Mouse (Mus musculus) olfactory bulb, adult 2 months (tissue): ENCODE measurements at regions not wholly inside any gene's neighbourhood (a gene's known extent, or its start where the extent isn't known, plus 50 kb on each side); places are given as distances from the start of the nearest gene placed in this dataset.

Experiments used
- H3K27ac ChIP-seq: fragments of 200-500 bp; 2 replicates; pipeline ENCODE4 v1.5.1; 2012; ENCODE audit warnings: low read depth, low read length; ENCODE audit not compliant: insufficient read depth
- H3K4me1 ChIP-seq: fragments of 200-500 bp; 2 replicates; pipeline ENCODE4 v1.6.1; 2012; ENCODE audit warnings: low read length; ENCODE audit not compliant: control insufficient read depth, insufficient read depth
- H3K4me3 ChIP-seq: fragments of 200-500 bp; 2 replicates; pipeline ENCODE4 v1.5.1; 2012; ENCODE audit warnings: mild to moderate bottlenecking, low read depth, low read length, moderate library complexity; ENCODE audit not compliant: insufficient read depth
- CTCF ChIP-seq: fragments of 200-500 bp; IDR thresholded peaks from 2 replicates; pipeline ENCODE4 v1.5.1; 2012; ENCODE audit warnings: low read depth, mild to moderate bottlenecking, low read length, moderate library complexity; ENCODE audit not compliant: insufficient read depth
- POLR2A ChIP-seq: fragments of 200-500 bp; IDR thresholded peaks from 2 replicates; pipeline ENCODE4 v1.6.1; 2012; ENCODE audit warnings: mild to moderate bottlenecking, low read depth, low read length, moderate library complexity; ENCODE audit not compliant: insufficient read depth
- WGBS: fragments of 180-500 bp; shearing (Covaris S2); methylation state at CpG from one replicate; pipeline ENCODE4 v1.1.7; 2018; 5-methylcytosine and 5-hydroxymethylcytosine counted together

- no peak overlapping the region for H3K4me3 ChIP-seq
- H3K27ac ChIP-seq, result no peak overlapping the region
- no peaks in the 10 kb centered on the region for H3K4me1 ChIP-seq
- no peak for TF ChIP-seq POLR2A
- no peak for TF ChIP-seq CTCF
- WGBS, result 70% methylated on average over 4 of the region's 4 CpGs
These were observed 268.1 kb upstream of the Dcn start for GRCm38 (mm10) chr10:97211238-97211695.

GRCm38 (mm10) chr10:97211785-97212398, 267.5 kb upstream of the Dcn start:
- 56% methylated on average over 7 of the region's 7 CpGs for WGBS
- Histone ChIP-seq H3K4me1 (no peaks in the 10 kb centered on the region), H3K27ac (no peak overlapping the region), H3K4me3 (no peak overlapping the region)
- TF ChIP-seq CTCF (no peak), POLR2A (no peak)

GRCm38 (mm10) chr10:97219474-97219873, 259.9 kb upstream of the Dcn start:
- Histone ChIP-seq H3K27ac (no peak overlapping the region), H3K4me1 (no peaks in the 10 kb centered on the region), H3K4me3 (no peak overlapping the region)
- 58% methylated on average over 3 of the region's 3 CpGs for WGBS
- TF ChIP-seq POLR2A (no peak), CTCF (no peak)

- Histone ChIP-seq H3K4me3 (no peak overlapping the region), H3K27ac (no peak overlapping the region), H3K4me1 (no peaks in the 10 kb centered on the region)
- WGBS, result 97% methylated on average over 3 of the region's 3 CpGs
- no peak for TF ChIP-seq POLR2A
- no peak for TF ChIP-seq CTCF
These were observed 259.0 kb upstream of the Dcn start for GRCm38 (mm10) chr10:97220431-97220830.

GRCm38 (mm10) chr10:97235631-97236030, 243.8 kb upstream of the Dcn start:
- Histone ChIP-seq H3K4me3 (no peak overlapping the region), H3K4me1 (no peaks in the 10 kb centered on the region), H3K27ac (peak overlapping the region; percentile 31; the same call in 1 of the 2 replicates)
- 63% methylated on average over 4 of the region's 4 CpGs for WGBS
- TF ChIP-seq POLR2A, result no peak
- no peak for TF ChIP-seq CTCF

GRCm38 (mm10) chr10:97241476-97241875, 237.9 kb upstream of the Dcn start:
- 82% methylated on average over 2 of the region's 2 CpGs for WGBS
- no peak for TF ChIP-seq CTCF
- TF ChIP-seq POLR2A, result no peak
- Histone ChIP-seq H3K4me1 (no peaks in the 10 kb centered on the region), H3K4me3 (no peak overlapping the region), H3K27ac (no peak overlapping the region)

GRCm38 (mm10) chr10:97245674-97246073, 233.7 kb upstream of the Dcn start:
- no peak for TF ChIP-seq POLR2A
- no peak for TF ChIP-seq CTCF
- WGBS, result 76% methylated on average over 3 of the region's 3 CpGs

GRCm38 (mm10) chr10:97248522-97248921, 230.9 kb upstream of the Dcn start:
- no peak overlapping the region for H3K27ac ChIP-seq
- no peak overlapping the region for H3K4me3 ChIP-seq
- 95% methylated on average over 4 of the region's 4 CpGs for WGBS
- H3K4me1 ChIP-seq, result no peaks in the 10 kb centered on the region
- TF ChIP-seq CTCF, result no peak
- no peak for TF ChIP-seq POLR2A

More at GRCm38 (mm10) chr10:97245674-97246073, 233.7 kb upstream of the Dcn start:
- no peak overlapping the region for H3K27ac ChIP-seq
- H3K4me3 ChIP-seq, result no peak overlapping the region
- no peaks in the 10 kb centered on the region for H3K4me1 ChIP-seq

- no peak overlapping the region for H3K4me3 ChIP-seq
- H3K4me1 ChIP-seq, result no peaks in the 10 kb centered on the region
- TF ChIP-seq CTCF (no peak), POLR2A (no peak)
- WGBS, result 80% methylated on average over 1 of the region's 1 CpGs
- H3K27ac ChIP-seq, result no peak overlapping the region
These were observed 229.6 kb upstream of the Dcn start for GRCm38 (mm10) chr10:97249760-97250159.
